Mouse (Mus musculus): ENCODE data around the gene Entpd7. TPM values are rescaled to one million over a fixed set of nuclear protein-coding genes. Genes with fewer than 3 reads are reported as not detected.

The Entpd7 gene
- total RNA-seq, 2 experiments from 2014 or later = 21.7 to 22.4 TPM

GRCm38 (mm10) chr19:43781980-43782379, 92.5 kb downstream of the Entpd7 start, which contains the start of gene Abcc2:
Gene Abcc2 (plus strand): TSS chr19:43782192.
- TF ChIP-seq CTCF (IDR thresholded peaks at IDR 0.05) = no peak
- Histone ChIP-seq H3K4me3 (no peak within 1 kb of the TSS), H3K27ac (no peak within 1 kb of the TSS)
- intact Hi-C loops (cut with DNase I) = no loop called here
- no peak for DNase-seq (ENCODE audit: extremely low spot score in 1 of 2, low spot score in 2 of 2)

Other genes with a start within 250 kb of the Entpd7 start
- gene Cnnm1, start 249.2 kb upstream of the Entpd7 start, total RNA-seq (2021) = 100 to 1,000 TPM; 114 to 116 TPM
- 100 to 1,000 TPM; 361 to 390 TPM for gene Got1, start 165.1 kb upstream of the Entpd7 start, total RNA-seq (2021)
- not detected for gene Nkx2-3, start 77.3 kb upstream of the Entpd7 start, total RNA-seq (2021)
- gene Slc25a28, start 14.8 kb upstream of the Entpd7 start, total RNA-seq (2021) = 10 to 100 TPM; 43.3 to 46.3 TPM
- gene Cutc, start 63.3 kb downstream of the Entpd7 start, total RNA-seq (2021) = 1 to 10 TPM; 6.1 to 6.9 TPM
- gene Cox15, start 63.3 kb downstream of the Entpd7 start, total RNA-seq (2021) = 10 to 100 TPM; 13.9 to 15.5 TPM
- under 1 TPM; 0.23 to 0.25 TPM for gene Abcc2, start 92.5 kb downstream of the Entpd7 start, total RNA-seq (2021)

Data from left cerebral cortex, adult 2 months (tissue).